Mouse (Mus musculus) embryonic facial prominence, embryonic 10.5 days (tissue): Measurements from ENCODE around the gene Ltb. TPM values are rescaled to one million over a fixed set of nuclear protein-coding genes. Genes with fewer than 3 reads are reported as not detected.

Experiments
- DNase-seq: peaks from one replicate; pipeline ENCODE4 v3.0.0-alpha.2; 2017; ENCODE audit warnings: low spot score
- H3K27ac ChIP-seq: fragments of 300-500 bp; sonication (generic); replicated peaks from 2 replicates; pipeline ENCODE4 v1.5.1; 2016; ENCODE audit warnings: mild to moderate bottlenecking
- H3K27me3 ChIP-seq: fragments of 300-500 bp; sonication (generic); replicated peaks from 2 replicates; pipeline ENCODE4 v1.6.1; 2016; ENCODE audit warnings: low read depth, mild to moderate bottlenecking; ENCODE audit not compliant: poor library complexity, severe bottlenecking
- H3K36me3 ChIP-seq: fragments of 300-500 bp; sonication (generic); replicated peaks from 2 replicates; pipeline ENCODE4 v1.6.1; 2016; ENCODE audit warnings: mild to moderate bottlenecking, moderate library complexity
- H3K4me1 ChIP-seq: fragments of 300-500 bp; sonication (generic); 2 replicates; pipeline ENCODE4 v1.6.1; 2016
- H3K4me3 ChIP-seq: fragments of 300-500 bp; sonication (generic); 2 replicates; pipeline ENCODE4 v1.5.1; 2016; ENCODE audit warnings: mild to moderate bottlenecking, moderate library complexity
- H3K9me3 ChIP-seq: fragments of 300-500 bp; sonication (generic); 2 replicates; pipeline ENCODE4 v1.6.1; 2016; ENCODE audit warnings: mild to moderate bottlenecking
- WGBS: fragments of 180-500 bp; shearing (Covaris S2); methylation state at CpG from one replicate; pipeline ENCODE4 v1.1.7; 2016; 5-methylcytosine and 5-hydroxymethylcytosine counted together
- polyA plus RNA-seq: library from polyadenylated mRNA; unstranded; fragments of >200 nt; fragmentation: Nextera tagmentation; extraction: Ambion mirVana; gene quantifications from 2 replicates; pipeline ENCODE4 v1.2.1, GENCODE M21; 2016

The Ltb gene
- polyA plus RNA-seq, 1 experiment from 2014 or later: 0.16 TPM

DNA sequence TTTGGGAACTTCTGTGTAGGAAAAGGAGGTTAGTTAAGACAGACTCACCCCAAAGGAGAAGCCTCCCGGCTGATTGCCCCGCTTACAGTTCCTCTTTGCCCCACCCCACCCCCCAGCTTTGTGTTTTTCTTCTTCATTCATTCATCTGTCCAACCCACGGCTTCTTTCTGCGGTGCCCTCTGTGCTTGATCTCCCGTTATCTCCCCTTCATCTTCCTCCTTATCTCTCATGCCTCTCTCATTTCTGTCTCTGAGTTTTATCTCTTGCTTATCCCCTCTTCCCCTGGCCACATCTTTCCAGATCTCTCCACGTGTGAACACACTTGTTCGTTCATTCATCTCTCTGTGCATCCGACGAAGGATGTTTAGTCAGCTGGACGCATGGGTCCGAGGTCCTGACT lies 6.9 kb downstream of the Ltb start:
- DNase-seq: no peak
- H3K27ac ChIP-seq: no peak overlapping the region
- no peaks in the 10 kb centered on the region for H3K9me3 ChIP-seq
- 79% methylated on average over 11 of the region's 11 CpGs for WGBS
- no peaks in the 10 kb centered on the region for H3K36me3 ChIP-seq
- H3K4me3 ChIP-seq: 0 out of 2 replicates have a peak overlapping the region, but pooled peaks have one; percentile 4
- H3K4me1 ChIP-seq: peaks cover 15% of the 10 kb centered on the region
- peaks cover 92% of the 10 kb centered on the region for H3K27me3 ChIP-seq

GRCm38 (mm10) chr17:35201787-35202186 lies 7.5 kb downstream of the Ltb start, which contains the start of gene Tnf:
TSS of gene Tnf (minus strand) at chr17:35202007.
- WGBS: 43% methylated on average over 13 of the region's 13 CpGs
- Histone ChIP-seq H3K27me3 (peaks cover 85% of the 10 kb centered on the region), H3K4me1 (peaks cover 14% of the 10 kb centered on the region), H3K4me3 (0 out of 2 replicates have a peak within 1 kb of the TSS, but pooled peaks have one; percentile 4), H3K9me3 (no peaks in the 10 kb centered on the region), H3K36me3 (no peaks in the 10 kb centered on the region), H3K27ac (no peak within 1 kb of the TSS)
- no peak for DNase-seq

DNA sequence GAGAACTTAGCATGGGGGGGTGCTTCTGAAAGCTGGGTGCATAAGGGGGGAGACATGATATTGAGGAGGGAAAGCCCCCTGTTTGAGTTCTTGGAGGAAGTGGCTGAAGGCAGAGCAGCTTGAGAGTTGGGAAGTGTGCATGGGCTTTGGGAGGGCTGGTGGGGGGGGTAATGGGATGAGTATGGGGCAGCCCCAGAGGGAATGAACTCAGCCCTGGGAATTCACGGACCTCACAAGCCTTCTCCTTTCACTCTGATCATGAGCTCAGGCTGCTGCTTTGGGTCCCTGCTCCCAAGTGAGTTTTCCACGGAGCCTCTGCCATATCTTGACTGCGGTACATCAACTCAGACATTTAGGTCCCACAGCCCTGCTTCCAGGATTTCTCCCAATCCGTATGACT lies 8.2 kb downstream of the Ltb start:
- Histone ChIP-seq H3K27me3 (peaks cover 78% of the 10 kb centered on the region), H3K27ac (no peak overlapping the region), H3K36me3 (no peaks in the 10 kb centered on the region), H3K4me1 (peaks cover 14% of the 10 kb centered on the region), H3K4me3 (no peak overlapping the region), H3K9me3 (no peaks in the 10 kb centered on the region)
- DNase-seq: no peak
- WGBS: 78% methylated on average over 4 of the region's 4 CpGs

GRCm38 (mm10) chr17:35204494-35205379 lies 10.5 kb downstream of the Ltb start, which contains the start of gene Lta:
TSS of gene Lta (minus strand) at chr17:35205351.
- H3K4me3 ChIP-seq: peak within 1 kb of the TSS; percentile 20; the same call in 1 of the 2 replicates
- H3K4me1 ChIP-seq: peaks cover 9% of the 10 kb centered on the region
- H3K36me3 ChIP-seq: no peaks in the 10 kb centered on the region
- DNase-seq: no peak
- H3K27me3 ChIP-seq: peaks cover 59% of the 10 kb centered on the region
- no peak within 1 kb of the TSS for H3K27ac ChIP-seq
- no peaks in the 10 kb centered on the region for H3K9me3 ChIP-seq
- 26% methylated on average over 20 of the region's 20 CpGs for WGBS

GRCm38 (mm10) chr17:35205380-35205769 lies 11.1 kb downstream of the Ltb start:
- no peak overlapping the region for H3K27ac ChIP-seq
- 57% methylated on average over 10 of the region's 10 CpGs for WGBS
- peaks cover 53% of the 10 kb centered on the region for H3K27me3 ChIP-seq

DNA sequence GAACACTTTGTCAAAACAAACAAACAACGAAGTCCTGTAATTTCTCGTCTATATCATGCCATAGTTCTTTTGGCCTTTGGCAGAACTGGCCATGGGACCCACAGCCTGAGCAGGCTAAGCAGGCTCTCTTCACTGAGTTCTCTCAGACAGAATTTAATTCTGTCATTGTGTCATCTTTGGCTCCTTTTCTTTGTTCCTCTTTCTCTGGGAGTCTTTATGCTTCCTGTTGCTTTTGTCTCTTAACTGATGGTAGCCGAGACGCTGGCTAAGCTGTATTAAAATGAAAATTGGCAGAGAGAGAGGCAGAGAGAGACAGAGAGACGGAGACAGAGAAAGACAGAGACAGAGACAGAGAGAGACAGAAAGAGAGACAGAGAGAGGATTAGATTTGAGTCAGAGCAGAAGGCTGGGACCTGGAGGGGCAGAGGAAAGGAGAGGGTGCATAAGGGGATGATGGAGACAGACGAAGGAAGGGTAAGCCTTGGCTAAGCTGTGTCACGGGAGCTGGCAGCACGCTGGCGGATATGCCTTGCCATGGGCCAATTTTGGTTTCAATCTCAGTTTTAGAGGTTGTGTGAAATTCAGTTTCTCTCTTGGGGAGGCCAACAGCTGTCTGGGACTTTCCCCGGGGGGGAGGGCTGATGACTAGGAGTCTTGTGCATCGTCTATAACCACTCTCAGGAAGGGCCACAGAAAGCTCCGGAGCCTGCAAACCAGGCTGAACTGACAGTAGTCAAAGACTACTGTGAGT lies 15.7 kb downstream of the Ltb start:
- peaks cover 7% of the 10 kb centered on the region for H3K27me3 ChIP-seq
- H3K9me3 ChIP-seq: no peaks in the 10 kb centered on the region
- no peak for DNase-seq
- peaks cover 11% of the 10 kb centered on the region for H3K4me1 ChIP-seq
- 78% methylated on average over 12 of the region's 12 CpGs for WGBS
- no peaks in the 10 kb centered on the region for H3K36me3 ChIP-seq
- H3K4me3 ChIP-seq: no peak overlapping the region
- H3K27ac ChIP-seq: no peak overlapping the region

More at GRCm38 (mm10) chr17:35205380-35205769, 11.1 kb downstream of the Ltb start:
- no peaks in the 10 kb centered on the region for H3K9me3 ChIP-seq
- no peaks in the 10 kb centered on the region for H3K36me3 ChIP-seq
- H3K4me3 ChIP-seq: peak overlapping the region; percentile 20; the same call in 1 of the 2 replicates
- DNase-seq: no peak
- H3K4me1 ChIP-seq: peaks cover 9% of the 10 kb centered on the region

DNA sequence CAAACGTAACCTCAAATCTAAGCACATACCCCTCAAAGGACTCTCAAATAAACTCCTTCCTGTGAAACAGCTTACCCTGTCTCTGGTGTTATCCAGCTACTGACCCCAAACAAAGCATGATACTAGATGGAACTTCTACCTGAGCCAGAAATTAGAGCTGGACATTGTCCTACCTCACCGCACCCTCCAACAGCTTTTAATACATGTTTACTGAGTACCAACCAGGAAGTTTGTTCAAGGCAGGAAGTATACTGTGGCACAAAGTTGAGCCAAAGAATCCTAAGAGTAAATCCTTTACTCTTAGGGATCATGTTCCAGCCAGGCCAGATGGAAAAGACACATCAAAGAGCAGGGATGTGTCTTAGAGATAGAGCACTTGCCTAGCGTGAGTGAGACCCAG lies 16.4 kb downstream of the Ltb start:
- WGBS: 77% methylated on average over 3 of the region's 3 CpGs
- Histone ChIP-seq H3K4me3 (no peak overlapping the region), H3K4me1 (peaks cover 7% of the 10 kb centered on the region), H3K27ac (no peak overlapping the region), H3K9me3 (no peaks in the 10 kb centered on the region), H3K36me3 (no peaks in the 10 kb centered on the region), H3K27me3 (peaks cover under 1% of the 10 kb centered on the region)
- DNase-seq: no peak

DNA sequence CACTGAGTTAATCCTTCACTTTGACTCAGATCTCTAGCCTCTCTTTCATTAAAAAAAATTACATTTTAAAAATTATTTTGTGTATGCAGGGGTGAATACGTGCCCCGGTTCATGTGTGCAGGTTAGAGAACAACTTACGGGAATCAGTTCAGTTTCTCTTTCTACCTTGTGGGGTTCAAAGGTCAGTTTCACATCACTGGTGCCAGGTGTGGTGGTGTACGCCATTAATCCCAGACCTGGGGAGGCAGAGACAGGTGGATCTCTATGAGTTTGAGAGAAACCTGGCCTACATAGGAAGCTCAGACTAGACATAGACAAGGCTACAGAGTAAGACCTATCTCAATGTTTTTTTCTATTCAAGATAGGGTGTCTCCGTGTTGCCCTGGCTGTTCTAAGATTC lies 18.8 kb downstream of the Ltb start:
- Histone ChIP-seq H3K4me1 (peaks cover 7% of the 10 kb centered on the region), H3K9me3 (no peaks in the 10 kb centered on the region), H3K36me3 (no peaks in the 10 kb centered on the region), H3K27me3 (no peaks in the 10 kb centered on the region), H3K27ac (no peak overlapping the region), H3K4me3 (no peak overlapping the region)
- WGBS: 93% methylated on average over 5 of the region's 5 CpGs
- no peak for DNase-seq

DNA sequence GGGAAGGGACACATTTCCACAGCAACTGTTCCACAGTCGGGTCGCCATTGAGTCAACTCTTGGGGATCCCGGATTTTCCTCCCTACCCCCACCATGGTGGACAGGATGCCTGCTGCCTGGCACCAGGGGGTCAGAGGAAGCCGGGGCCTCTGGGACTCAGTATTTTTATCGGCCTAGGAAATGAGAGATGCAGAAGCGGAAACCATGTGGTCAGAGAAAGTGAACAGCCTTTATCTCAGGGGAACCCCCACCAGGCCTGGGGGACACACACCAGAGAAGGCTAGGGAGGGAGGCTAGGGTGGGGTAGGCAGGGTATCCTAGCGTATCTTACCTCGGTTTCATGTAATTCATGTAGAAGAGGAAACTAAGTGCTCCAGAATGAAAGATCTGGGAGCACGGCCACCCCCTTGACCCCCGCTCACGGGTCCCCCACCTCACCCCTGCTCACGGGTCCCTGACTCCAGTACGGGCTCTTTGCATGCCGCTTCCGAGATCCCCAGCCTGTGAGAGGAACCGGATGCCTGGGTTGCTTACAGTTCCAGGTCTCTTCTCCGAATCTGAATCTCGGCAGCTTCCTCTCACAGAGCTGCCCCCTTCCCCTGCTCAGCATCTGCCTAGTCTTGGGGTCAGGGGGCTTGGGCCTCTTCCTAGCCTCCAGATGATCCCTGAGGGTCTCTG lies 24.4 kb downstream of the Ltb start:
- Histone ChIP-seq H3K27ac (no peak overlapping the region), H3K4me3 (no peak overlapping the region), H3K4me1 (peaks cover 22% of the 10 kb centered on the region), H3K9me3 (no peaks in the 10 kb centered on the region), H3K36me3 (peaks cover 44% of the 10 kb centered on the region), H3K27me3 (no peaks in the 10 kb centered on the region)
- WGBS: 79% methylated on average over 18 of the region's 18 CpGs
- DNase-seq: no peak

DNA sequence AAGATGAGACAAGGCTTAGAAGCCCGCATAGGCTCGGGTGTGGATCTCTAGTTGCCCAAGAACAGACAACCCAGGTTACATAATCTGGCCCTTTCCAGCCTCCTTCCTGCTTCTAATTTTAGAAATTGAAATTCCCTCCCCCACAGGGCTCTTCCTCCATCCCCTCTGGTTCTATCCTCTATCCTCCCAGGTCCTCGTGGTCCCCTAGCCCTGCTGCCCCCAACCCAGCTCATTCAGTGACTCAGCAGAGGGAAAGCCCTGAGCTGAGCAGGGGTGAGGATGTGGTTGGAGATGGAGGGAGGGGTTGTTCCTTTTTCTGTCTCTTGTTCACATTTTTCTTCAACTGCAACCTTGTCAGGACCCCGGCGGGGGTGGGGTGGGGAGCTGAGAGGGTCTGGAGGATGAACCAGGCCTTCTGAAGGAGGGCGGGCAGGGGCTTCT lies 25.4 kb downstream of the Ltb start:
- H3K27me3 ChIP-seq: no peaks in the 10 kb centered on the region
- 83% methylated on average over 6 of the region's 6 CpGs for WGBS

GRCm38 (mm10) chr17:35220156-35220952 lies 26.1 kb downstream of the Ltb start, which contains the start of gene Gm16181:
TSS of gene Gm16181 (plus strand) at chr17:35220834.
- 0 out of 2 replicates have a peak, but pooled peaks cover 15% of the 10 kb centered on the region for H3K4me1 ChIP-seq
- peak within 1 kb of the TSS; percentile 11 for H3K27ac ChIP-seq
- H3K9me3 ChIP-seq: no peaks in the 10 kb centered on the region
- H3K4me3 ChIP-seq: no peak within 1 kb of the TSS
- no peaks in the 10 kb centered on the region for H3K27me3 ChIP-seq
- no peak for DNase-seq
- 83% methylated on average over 28 of the region's 28 CpGs for WGBS
- peaks cover 60% of the 10 kb centered on the region for H3K36me3 ChIP-seq

More for the DNA sequence above, 25.4 kb downstream of the Ltb start:
- Histone ChIP-seq H3K9me3 (no peaks in the 10 kb centered on the region), H3K4me3 (no peak overlapping the region), H3K36me3 (peaks cover 53% of the 10 kb centered on the region), H3K27ac (0 out of 2 replicates have a peak overlapping the region, but pooled peaks have one; percentile 11), H3K4me1 (peaks cover 17% of the 10 kb centered on the region)
- no peak for DNase-seq
